Mouse (Mus musculus) gastrocnemius, postnatal 10 days (tissue): ENCODE data around the gene Acap1. TPM values are rescaled to one million over a fixed set of nuclear protein-coding genes. Genes with fewer than 3 reads are reported as not detected.
"Not testable (repeated sequence)": the region's sequence is repeated elsewhere in the genome, so short reads cannot be mapped to it uniquely, and the experiment has no call there.

ENCODE experiments used
- DNase-seq: peaks from one replicate; pipeline ENCODE4 v3.0.0; 2021; ENCODE audit warnings: mixed read lengths
- total RNA-seq, 2 experiments: library from RNA; stranded (reverse); gene quantifications; 2 replicates each; pipeline ENCODE4 v1.2.3; 2021

The Acap1 gene
- total RNA-seq, 2 experiments from 2014 or later = 0.42 to 1.0 TPM

- no peak for DNase-seq
Observed at GRCm38 (mm10) chr11:69876186-69876585, 19.2 kb downstream of the Acap1 start.

- DNase-seq = no peak
Observed at GRCm38 (mm10) chr11:69872451-69872850, 22.9 kb downstream of the Acap1 start.

GRCm38 (mm10) chr11:69871822-69872221 lies 23.5 kb downstream of the Acap1 start:
- no peak for DNase-seq

GRCm38 (mm10) chr11:69870289-69871069 lies 24.9 kb downstream of the Acap1 start:
- DNase-seq = no peak

GRCm38 (mm10) chr11:69867335-69867734 lies 28.0 kb downstream of the Acap1 start:
- DNase-seq = no peak

GRCm38 (mm10) chr11:69865561-69865960 lies 29.8 kb downstream of the Acap1 start:
- DNase-seq = no peak

GRCm38 (mm10) chr11:69864138-69864860 lies 31.0 kb downstream of the Acap1 start:
- no peak for DNase-seq

GRCm38 (mm10) chr11:69863729-69864128 lies 31.6 kb downstream of the Acap1 start:
- not testable (repeated sequence) for DNase-seq

- no peak for DNase-seq
Observed at GRCm38 (mm10) chr11:69858113-69858998, 37.0 kb downstream of the Acap1 start, which contains the start of gene Tnk1. TSS of gene Tnk1 (minus strand) at chr11:69858730.

GRCm38 (mm10) chr11:69855347-69855746 lies 40.0 kb downstream of the Acap1 start:
- peak; percentile 47 for DNase-seq

GRCm38 (mm10) chr11:69854680-69855079 lies 40.7 kb downstream of the Acap1 start:
- no peak for DNase-seq

- DNase-seq = no peak
Observed at GRCm38 (mm10) chr11:69853994-69854393, 41.3 kb downstream of the Acap1 start.

- DNase-seq = no peak
Observed at GRCm38 (mm10) chr11:69850754-69851153, 44.6 kb downstream of the Acap1 start.

GRCm38 (mm10) chr11:69849884-69850283 lies 45.5 kb downstream of the Acap1 start:
- DNase-seq = no peak

GRCm38 (mm10) chr11:69849128-69849527 lies 46.2 kb downstream of the Acap1 start:
- DNase-seq = no peak

- no peak for DNase-seq
Observed at GRCm38 (mm10) chr11:69848021-69848420, 47.3 kb downstream of the Acap1 start.

GRCm38 (mm10) chr11:69846738-69847688 lies 48.3 kb downstream of the Acap1 start:
- no peak for DNase-seq

- DNase-seq = peak; percentile 91
Observed at GRCm38 (mm10) chr11:69846198-69846680, 49.1 kb downstream of the Acap1 start, which contains the start of gene Plscr3. TSS of gene Plscr3 (plus strand) at chr11:69846376.

GRCm38 (mm10) chr11:69838714-69839104 lies 56.6 kb downstream of the Acap1 start:
- no peak for DNase-seq

- peak; percentile 88 for DNase-seq
Observed at GRCm38 (mm10) chr11:69837952-69838713, 57.2 kb downstream of the Acap1 start, which contains the start of gene Tmem256. TSS of gene Tmem256 (plus strand) at chr11:69838514.
